Mouse (Mus musculus) kidney, adult 2 months (tissue): ENCODE measurements around the gene Tmem63b.

Experiments
- CTCF ChIP-seq: fragments of 200-500 bp; conservative IDR thresholded peaks from 2 replicates; pipeline ENCODE4 v1.5.1; 2011; ENCODE audit warnings: low read depth, mild to moderate bottlenecking, control low read depth, low read length, moderate library complexity, mixed read lengths; ENCODE audit not compliant: insufficient read depth, insufficient read length
- POLR2A ChIP-seq: fragments of 200-500 bp; IDR thresholded peaks from one replicate; pipeline ENCODE4 v1.6.1; 2011; ENCODE audit warnings: low read depth, low read length, control low read depth

GRCm38 (mm10) chr17:45638596-45639295 is 48.0 kb downstream of the Tmem63b start:
- TF ChIP-seq CTCF, result no peak
- TF ChIP-seq POLR2A, result no peak
